Mouse (Mus musculus): ENCODE results near the gene Dnm3. TPM values are rescaled to one million over a fixed set of nuclear protein-coding genes. Genes with fewer than 3 reads are reported as not detected.

The Dnm3 gene
- total RNA-seq, 2 experiments from 2014 or later = 7.9 to 17.7 TPM

DNA sequence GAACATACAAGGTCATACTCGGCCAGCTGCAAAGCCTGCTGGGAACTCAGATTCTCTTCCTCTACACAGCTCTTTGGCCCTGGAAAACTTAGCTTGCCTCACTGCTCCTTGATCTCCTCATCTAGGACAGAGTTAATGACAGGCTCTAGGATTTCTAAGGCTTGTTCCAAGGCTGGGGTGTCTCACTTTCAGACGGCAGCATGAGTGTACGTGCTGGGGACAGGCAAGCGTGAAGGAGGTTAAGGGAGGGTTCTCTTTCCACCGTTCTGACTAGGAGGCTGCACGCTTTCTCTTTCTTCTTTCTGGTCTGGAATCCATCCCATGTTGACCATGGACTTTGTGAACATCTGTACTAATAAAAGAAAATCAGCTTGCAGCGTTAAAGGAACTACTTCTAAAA is 315.2 kb downstream of the Dnm3 start:
- DNase-seq = no peak

GRCm38 (mm10) chr1:162162249-162162648 is 315.6 kb downstream of the Dnm3 start:
- no peak for DNase-seq

GRCm38 (mm10) chr1:162160718-162161117 is 317.1 kb downstream of the Dnm3 start:
- no peak for DNase-seq

- DNase-seq = no peak
These were observed 319.3 kb downstream of the Dnm3 start for GRCm38 (mm10) chr1:162158486-162158885.

DNA sequence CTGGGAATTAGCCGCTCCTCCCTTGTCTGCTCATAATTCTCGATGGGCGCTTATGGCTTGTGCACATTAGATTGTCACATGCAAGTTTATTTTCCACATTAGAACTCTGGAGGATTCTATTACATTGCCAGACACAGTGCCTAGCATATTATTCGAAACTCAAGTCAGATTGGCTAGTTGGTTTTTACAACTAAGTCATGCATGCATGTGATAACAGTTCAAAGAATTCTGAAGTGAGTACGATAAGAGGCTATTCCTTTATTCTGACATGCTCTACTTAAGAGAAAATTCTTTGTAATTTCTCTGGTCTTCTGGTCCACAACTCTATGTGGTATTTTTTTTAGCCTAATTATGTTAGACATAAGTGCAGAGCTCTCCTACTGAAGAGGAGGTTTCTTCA is 320.2 kb downstream of the Dnm3 start:
- DNase-seq = no peak

DNA sequence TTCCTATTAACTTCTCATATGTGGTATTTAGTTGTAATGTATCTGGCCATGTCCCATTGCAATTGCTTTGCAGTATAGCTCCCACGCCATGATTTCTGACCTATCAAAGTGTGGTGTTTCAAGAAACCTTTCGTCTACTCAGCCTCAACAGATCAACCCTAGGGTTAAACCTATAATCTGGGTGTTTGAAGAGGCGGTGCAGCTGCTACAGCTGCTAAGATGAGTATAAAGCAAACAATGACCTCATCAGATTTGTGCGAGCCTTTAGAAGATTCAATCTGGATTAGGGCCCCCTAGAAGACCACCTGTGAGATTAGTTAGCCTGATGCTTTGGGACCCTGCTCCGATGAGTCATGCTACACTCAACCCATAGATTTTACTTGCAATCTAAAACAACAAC is 321.0 kb downstream of the Dnm3 start:
- DNase-seq = no peak

DNA sequence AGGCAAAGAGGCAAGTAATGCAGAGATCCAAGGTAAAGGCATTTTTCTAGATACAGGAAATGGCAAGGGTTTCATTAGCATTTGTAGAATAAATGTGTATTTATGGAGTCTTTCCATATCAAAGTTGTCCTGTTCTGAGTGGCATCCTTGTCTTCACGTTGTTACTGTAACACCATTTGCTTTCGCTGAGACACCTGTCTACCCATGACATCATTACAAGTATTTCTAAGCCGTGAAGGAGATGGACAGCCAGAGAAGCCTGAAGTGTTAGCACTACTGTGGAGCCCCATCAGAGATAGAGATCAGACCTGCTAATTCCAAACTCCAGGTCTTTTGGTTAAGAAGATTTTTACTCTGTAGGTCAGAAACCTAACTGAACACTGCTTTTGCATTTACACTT is 322.3 kb downstream of the Dnm3 start:
- no peak for DNase-seq

DNA sequence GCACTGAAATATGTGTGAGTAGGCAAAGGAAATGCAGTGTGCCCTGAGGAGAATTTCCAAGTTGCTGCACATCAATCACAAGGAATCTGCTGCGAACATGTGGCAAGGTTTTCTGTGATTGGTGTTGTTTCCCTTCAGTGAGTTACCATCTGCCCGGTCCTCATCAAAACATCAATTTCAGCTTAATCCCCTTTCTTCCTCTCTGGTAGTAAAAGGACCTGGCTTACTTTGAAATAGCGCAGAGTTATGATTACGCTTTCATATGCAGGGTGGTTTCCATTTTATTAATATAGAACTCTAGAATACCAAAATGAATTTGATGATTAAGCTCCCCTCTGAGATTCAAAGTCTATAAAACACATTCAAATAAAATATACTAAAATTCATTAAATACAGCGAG is 324.7 kb downstream of the Dnm3 start:
- DNase-seq = no peak

DNA sequence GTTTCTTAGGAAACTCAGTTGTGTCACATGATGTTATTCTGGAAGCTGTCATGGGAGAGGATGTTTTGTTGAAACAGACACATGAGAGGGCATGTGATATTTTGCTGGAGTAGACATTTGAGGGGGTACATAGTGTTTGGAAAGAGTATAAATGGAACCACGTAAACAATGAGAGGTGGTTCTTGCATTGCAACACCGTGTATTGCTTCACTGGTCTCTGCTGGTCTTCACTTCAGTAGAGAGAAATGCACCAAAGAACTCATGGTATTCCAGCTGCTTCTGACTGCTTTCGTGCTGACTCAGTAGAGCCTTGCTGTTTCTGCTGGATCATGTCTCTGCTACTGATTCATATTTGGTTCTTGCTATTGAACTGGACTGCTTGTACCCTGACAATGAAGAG is 328.1 kb downstream of the Dnm3 start:
- DNase-seq = no peak

DNA sequence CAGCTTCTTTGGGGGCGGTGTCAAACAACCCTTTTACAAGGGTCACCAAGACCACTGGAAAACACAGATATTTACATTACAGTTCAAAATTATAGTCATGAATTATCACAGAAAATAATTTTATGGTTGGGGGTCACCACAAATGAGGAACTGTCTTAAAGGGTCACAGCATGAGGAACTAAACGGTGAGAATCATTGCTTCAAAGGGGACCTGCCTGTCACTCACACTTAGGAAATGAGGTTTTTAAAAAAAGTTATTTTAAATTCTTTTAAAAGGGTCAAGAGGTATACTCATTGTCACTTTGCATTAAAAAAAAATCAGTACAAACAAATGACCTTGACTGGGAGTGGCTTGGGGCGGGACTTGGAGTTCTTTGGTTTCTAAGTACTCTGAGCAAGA is 330.3 kb downstream of the Dnm3 start:
- no peak for DNase-seq

- no peak for DNase-seq
These were observed 332.1 kb downstream of the Dnm3 start for GRCm38 (mm10) chr1:162145748-162146147.

DNA sequence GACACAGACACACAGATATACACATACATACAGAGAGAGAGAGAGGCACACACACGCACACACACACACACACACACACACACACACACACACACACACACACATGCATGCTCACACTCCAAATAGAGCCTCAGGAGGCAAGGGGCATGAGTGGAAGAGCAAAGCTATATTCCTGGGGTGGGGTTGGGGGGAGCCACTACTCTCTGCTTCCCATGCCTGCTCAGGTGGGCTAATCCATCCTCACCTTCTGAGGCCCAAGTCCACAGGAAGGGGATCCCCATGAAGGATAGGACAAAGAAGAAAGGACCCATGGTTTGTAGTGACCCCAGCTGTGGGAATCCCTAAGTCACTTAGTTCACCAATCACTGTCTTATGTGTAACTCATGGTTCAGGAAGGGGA is 332.8 kb downstream of the Dnm3 start:
- no peak for DNase-seq

DNA sequence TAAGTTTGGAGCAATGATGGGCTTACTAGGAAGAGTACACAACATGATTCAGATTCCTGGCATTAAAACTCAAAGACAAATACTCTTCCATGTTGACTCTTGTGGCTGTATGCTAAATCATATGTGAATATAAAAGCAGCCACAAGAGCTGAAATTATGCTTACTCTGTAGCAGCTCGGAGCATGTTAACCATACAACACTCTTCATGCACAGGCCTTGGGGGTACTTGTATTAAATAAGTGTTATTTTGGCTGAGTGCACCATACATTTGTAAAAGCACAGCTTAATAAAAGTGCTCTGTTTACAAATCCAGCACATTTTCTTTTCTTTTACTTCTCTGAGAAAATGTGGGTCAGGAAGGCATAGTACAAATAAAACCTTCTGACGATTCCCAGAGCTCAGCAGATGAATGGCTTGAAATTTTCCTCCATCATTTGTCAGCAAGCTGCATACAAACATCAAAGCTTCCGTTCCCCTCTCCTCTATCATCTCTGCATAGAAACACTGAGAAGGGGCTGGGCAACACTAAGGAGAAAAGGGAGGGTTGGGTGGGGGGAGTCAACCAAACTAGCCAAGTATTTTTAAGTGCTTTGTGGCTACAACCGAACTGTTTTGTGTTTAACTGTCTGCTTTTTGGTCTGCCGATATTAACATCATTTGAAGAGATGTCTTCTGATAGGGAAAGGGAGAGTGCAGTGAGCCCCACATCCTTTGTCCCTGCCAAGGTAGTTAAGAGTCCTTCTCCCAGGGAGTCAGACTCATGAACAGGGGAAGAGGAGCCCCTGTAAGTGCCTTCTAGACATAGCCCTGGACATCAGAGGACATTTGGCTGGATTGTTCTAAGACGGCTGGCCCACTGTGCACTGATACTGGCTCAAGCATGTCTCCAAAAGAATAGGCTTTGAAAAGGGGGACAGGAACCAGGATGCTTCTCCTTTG is 333.6 kb downstream of the Dnm3 start:
- DNase-seq = no peak

DNA sequence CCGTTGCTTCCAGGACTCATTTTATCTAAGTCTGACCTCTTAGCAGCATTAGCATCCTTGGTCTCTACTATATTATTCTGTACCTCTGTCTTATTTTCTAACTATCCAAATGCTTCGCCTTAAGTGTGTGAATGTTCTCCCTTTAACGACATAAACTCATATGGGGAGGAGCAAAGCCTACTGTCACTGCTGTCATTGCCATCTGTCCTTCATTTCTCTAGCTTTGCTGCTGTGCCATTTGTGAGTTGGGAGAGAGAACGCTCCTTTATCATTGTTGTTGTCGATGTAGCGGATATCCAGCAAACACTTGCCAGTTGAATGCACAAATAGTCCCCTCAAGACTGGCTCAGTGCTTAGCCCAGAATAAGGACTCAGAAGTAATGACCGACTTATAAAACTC is 335.5 kb downstream of the Dnm3 start:
- DNase-seq = no peak

GRCm38 (mm10) chr1:162136328-162136727 is 341.5 kb downstream of the Dnm3 start:
- DNase-seq = no peak

DNA sequence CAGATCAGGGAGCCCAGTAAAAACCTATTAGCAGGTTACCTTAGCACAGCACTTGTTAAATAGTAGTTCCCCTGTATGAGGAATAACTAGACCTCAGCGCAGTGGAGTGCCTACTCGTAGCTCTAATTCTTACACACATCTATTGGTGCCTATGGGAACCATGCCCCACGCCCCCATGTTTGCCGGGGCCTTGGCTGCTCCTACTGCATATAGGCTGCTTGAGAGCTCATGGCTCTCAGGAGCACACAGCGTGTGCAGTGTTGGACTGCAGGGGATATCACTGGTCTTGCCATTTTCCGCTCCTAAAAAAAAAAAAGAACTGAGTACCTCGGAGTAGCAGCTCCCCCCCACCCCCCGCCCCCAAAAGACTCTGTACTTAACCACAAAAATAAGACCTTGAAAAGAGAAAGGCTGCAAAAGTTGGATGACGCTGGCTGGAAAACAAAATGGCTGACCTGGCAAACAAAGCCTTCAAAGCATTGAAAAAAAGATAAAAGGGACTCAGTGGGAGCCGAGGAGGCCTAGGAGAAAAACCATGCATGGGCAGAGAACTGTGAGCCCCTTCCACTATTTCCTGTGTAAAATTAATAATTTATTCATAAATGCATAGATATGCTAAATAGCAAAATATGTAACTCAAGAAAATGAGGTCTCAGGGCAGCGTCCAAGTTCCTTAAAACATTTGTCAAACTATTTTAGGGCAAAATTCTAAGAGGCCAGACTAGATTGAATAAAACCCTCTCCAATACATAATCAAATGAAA is 342.2 kb downstream of the Dnm3 start:
- no peak for DNase-seq

DNA sequence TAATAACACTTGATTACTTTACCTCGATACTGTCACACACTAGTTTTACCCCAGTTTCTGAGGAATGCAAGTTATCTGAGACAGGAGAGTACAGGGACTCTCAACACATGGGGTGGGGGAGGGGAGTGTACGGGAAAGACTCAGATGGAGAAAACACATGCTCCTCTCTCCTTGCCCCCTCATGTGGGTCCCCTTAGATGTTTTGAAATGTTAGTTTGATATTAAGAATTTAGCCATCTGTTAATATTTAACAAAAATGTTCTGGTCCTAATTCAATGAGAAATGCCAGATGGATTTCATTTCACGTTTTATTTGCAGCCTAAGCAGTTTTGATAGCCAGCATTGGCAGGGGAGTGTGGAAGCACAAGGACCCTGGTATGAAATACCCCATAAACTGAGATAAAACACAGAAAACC is 343.2 kb downstream of the Dnm3 start:
- DNase-seq = no peak

- DNase-seq = no peak
These were observed 344.8 kb downstream of the Dnm3 start for GRCm38 (mm10) chr1:162132908-162133641.

DNA sequence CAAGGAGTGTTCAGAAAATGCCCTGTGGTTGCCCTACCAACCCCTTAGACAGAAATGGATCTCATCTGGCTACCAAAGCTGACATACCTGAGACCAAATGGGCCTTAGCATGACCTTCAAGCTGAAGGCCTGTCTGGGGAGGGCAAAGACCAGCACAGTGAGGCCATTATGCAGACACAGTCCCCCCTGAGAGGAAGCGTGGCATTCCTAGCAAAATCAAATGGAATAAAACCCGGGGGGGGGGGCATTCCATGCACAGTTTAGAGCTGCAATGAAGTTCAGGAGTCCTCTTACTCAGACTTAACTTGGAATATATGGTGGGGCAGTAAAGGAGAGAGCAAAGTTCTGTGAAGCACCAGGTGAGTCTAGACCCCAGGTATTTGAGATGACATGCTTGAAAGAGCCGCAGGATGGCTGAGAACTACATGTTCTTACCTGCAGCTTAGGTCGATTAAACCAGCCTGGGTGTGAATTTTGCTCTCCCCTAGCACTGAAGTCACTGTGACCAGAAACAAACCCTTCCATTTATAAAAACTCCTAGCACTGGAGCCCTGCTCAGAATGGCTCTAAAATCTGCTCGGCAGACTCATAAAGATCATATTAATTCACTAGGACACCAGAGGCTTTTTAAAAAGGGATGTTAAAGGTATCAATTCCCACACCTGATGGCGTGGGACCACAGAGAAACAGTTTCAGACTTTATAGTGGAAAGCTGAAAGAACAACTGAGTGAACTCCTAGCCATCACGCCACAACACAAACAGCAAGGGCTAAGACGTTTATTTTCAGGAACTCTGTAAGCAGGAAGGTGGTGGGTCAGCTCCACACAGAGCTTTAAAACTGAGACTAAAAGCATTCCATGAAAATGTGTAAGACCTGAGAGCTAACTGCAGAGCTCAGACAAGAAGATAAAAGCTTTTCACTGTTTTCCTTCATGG is 350.7 kb downstream of the Dnm3 start:
- no peak for DNase-seq

DNA sequence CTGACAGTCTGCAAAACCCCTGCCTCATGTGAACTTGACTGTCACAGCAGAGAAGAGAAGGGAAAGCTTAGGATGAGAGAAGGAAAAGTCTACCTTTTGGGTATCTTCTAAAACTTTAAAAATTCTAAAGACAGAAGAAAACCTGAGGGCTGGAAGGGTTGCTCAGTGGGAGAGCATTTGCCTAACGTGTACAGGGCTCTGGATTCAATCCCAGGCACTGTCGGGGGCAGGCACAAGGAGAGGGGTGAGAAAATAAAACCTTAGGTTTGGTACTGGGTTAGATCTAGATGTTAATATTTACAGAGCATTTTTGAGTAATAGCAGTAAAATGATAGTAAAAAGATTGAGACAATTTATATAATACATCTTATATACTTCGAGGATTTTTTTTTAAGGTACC is 353.4 kb downstream of the Dnm3 start:
- no peak for DNase-seq

- DNase-seq = no peak
These were observed 356.2 kb downstream of the Dnm3 start for GRCm38 (mm10) chr1:162121441-162122200.

All from adrenal gland, postnatal 36 days (tissue).